Mouse (Mus musculus) E14TG2a.4 (cell line): ENCODE data around the gene Ambra1.

ENCODE experiments used
- CTCF ChIP-seq: conservative IDR thresholded peaks from 2 replicates; pipeline ENCODE4 v1.5.1; 2014; ENCODE audit warnings: low read length
- NANOG ChIP-seq: IDR thresholded peaks from 2 replicates; pipeline ENCODE4 v1.6.1; 2014; ENCODE audit warnings: borderline replicate concordance, low read length, mixed read lengths
- POU5F1 ChIP-seq: IDR thresholded peaks from 2 replicates; pipeline ENCODE4 v1.6.1; 2014; ENCODE audit warnings: low read length, borderline replicate concordance

- no peak for TF ChIP-seq POU5F1
- TF ChIP-seq CTCF: no peak
- TF ChIP-seq NANOG: no peak
Observed at GRCm38 (mm10) chr2:91835631-91836030, 105.7 kb downstream of the Ambra1 start.
